Mouse (Mus musculus) midbrain, embryonic 15.5 days (tissue): ENCODE data around the gene Galnt3. TPM values are rescaled to one million over a fixed set of nuclear protein-coding genes. Genes with fewer than 3 reads are reported as not detected.

Experiments
- ATAC-seq: fragments of 200-750 bp; cut with Nextera tagmentation; replicated peaks from 2 replicates; pipeline ENCODE4 v1.8.0; 2017; ENCODE audit warnings: moderate TSS enrichment
- H3K27ac ChIP-seq: fragments of 300-500 bp; sonication (generic); 2 replicates; pipeline ENCODE4 v1.5.1; 2015; ENCODE audit warnings: mild to moderate bottlenecking, inconsistent platforms
- H3K27me3 ChIP-seq: fragments of 300-500 bp; sonication (generic); replicated peaks from 2 replicates; pipeline ENCODE4 v1.6.1; 2015; ENCODE audit warnings: inconsistent platforms
- H3K36me3 ChIP-seq: fragments of 300-500 bp; sonication (generic); replicated peaks from 2 replicates; pipeline ENCODE4 v1.6.1; 2015; ENCODE audit warnings: inconsistent platforms
- H3K4me1 ChIP-seq: fragments of 300-500 bp; sonication (generic); 2 replicates; pipeline ENCODE4 v1.6.1; 2015; ENCODE audit warnings: inconsistent platforms
- H3K4me2 ChIP-seq: fragments of 300-500 bp; sonication (generic); 2 replicates; pipeline ENCODE4 v1.6.1; 2015; ENCODE audit warnings: inconsistent platforms, mild to moderate bottlenecking, moderate library complexity
- H3K4me3 ChIP-seq: fragments of 300-500 bp; sonication (generic); 2 replicates; pipeline ENCODE4 v1.5.1; 2015; ENCODE audit warnings: mild to moderate bottlenecking, inconsistent platforms
- H3K9ac ChIP-seq: fragments of 300-500 bp; sonication (generic); 2 replicates; pipeline ENCODE4 v1.6.1; 2015; ENCODE audit warnings: mild to moderate bottlenecking, inconsistent platforms
- H3K9me3 ChIP-seq: fragments of 300-500 bp; sonication (generic); 2 replicates; pipeline ENCODE4 v1.6.1; 2016; ENCODE audit warnings: inconsistent platforms
- WGBS: fragments of 180-500 bp; shearing (Covaris S2); methylation state at CpG from one replicate; pipeline ENCODE4 v1.1.7; 2015; ENCODE audit warnings: mixed read lengths; 5-methylcytosine and 5-hydroxymethylcytosine counted together
- polyA plus RNA-seq: library from polyadenylated mRNA; unstranded; fragments of >200 nt; fragmentation: Nextera tagmentation; extraction: Ambion mirVana; gene quantifications from 2 replicates; pipeline ENCODE4 v1.2.1, GENCODE M21; 2015

Galnt3 gene
- polyA plus RNA-seq, 1 experiment from 2014 or later, result 1.6 TPM

DNA sequence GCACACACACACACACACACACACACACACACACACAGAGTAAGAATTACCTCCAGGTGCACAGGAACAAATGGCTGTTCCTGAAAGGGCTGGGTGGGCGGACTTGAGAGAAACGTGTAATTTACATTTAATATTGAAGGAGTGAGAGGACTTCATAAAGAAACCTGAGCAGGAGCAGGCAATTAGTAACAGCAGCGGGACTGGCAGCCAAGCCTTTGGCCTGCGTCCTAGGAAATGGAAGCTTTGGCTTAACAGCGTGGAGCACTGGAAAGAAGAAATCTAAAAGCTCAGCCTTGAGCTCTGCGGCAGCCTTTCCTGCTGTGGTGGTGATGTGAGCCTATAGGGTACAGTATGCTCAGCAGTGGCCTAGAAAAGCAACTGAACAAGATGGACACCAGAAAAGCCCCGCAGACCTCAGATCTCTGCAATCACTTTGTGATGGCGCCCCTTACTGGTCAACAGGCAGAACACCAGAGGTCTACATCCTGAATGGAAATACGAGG is 82.8 kb downstream of the Galnt3 start:
- no peak overlapping the region for H3K9ac ChIP-seq
- H3K9me3 ChIP-seq, result no peaks in the 10 kb centered on the region
- ATAC-seq, result peak; percentile 75
- H3K36me3 ChIP-seq, result no peaks in the 10 kb centered on the region
- H3K4me2 ChIP-seq, result peak overlapping the region; percentile 31; the same call in 1 of the 2 replicates
- WGBS, result 49% methylated on average over 9 of the region's 9 CpGs
- peak overlapping the region; percentile 57 for H3K27ac ChIP-seq
- H3K4me1 ChIP-seq, result peaks cover 16% of the 10 kb centered on the region
- no peak overlapping the region for H3K4me3 ChIP-seq
- no peaks in the 10 kb centered on the region for H3K27me3 ChIP-seq

DNA sequence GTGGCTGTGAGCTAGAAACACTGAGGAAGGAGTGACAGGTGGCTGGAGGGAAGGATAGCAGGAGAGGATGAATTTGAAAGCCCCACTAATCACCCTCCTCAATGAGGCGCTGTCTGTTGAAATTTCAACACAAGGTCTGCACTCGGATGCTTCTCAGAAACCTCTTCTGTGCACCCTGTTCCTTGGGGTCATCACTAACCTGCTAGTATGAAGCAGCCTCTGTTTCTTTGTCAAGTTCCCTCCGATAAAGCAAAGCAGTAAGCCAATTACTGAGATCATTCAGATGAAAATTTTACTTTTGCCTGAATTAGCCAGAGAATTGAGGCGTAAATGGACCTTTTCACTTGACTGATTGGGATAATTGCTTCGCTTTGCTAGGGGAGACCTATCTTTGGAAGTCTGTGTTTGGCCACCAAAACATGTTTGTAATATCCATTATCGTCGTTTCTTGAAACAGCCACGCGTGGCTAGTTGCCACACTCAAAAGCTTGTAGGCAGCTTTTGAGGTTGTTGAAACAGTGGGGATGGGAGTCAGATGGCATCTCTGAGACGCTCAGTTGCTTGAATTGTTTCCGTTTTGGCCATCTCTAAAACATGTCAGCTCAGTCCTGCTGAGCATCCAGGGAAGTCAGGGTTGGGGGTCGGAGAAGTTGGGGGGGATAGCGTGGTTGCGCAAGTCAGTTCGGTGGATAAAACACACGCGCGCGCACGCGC is 83.4 kb downstream of the Galnt3 start:
- ATAC-seq, result peak; percentile 37
- no peaks in the 10 kb centered on the region for H3K36me3 ChIP-seq

GRCm38 (mm10) chr2:66040611-66041010 is 84.2 kb downstream of the Galnt3 start:
- Histone ChIP-seq H3K4me1 (peaks cover 16% of the 10 kb centered on the region), H3K27me3 (no peaks in the 10 kb centered on the region), H3K27ac (0 out of 2 replicates have a peak overlapping the region, but pooled peaks have one; percentile 57), H3K4me2 (no peak overlapping the region), H3K36me3 (no peaks in the 10 kb centered on the region), H3K9ac (no peak overlapping the region), H3K4me3 (no peak overlapping the region), H3K9me3 (no peaks in the 10 kb centered on the region)
- ATAC-seq, result no peak

More for the DNA sequence above, 83.4 kb downstream of the Galnt3 start:
- Histone ChIP-seq H3K9ac (no peak overlapping the region), H3K9me3 (no peaks in the 10 kb centered on the region), H3K4me1 (peaks cover 16% of the 10 kb centered on the region), H3K27me3 (no peaks in the 10 kb centered on the region), H3K4me3 (no peak overlapping the region), H3K4me2 (peak overlapping the region; percentile 31; the same call in 1 of the 2 replicates), H3K27ac (peak overlapping the region; percentile 57)
- WGBS, result 51% methylated on average over 21 of the region's 21 CpGs

DNA sequence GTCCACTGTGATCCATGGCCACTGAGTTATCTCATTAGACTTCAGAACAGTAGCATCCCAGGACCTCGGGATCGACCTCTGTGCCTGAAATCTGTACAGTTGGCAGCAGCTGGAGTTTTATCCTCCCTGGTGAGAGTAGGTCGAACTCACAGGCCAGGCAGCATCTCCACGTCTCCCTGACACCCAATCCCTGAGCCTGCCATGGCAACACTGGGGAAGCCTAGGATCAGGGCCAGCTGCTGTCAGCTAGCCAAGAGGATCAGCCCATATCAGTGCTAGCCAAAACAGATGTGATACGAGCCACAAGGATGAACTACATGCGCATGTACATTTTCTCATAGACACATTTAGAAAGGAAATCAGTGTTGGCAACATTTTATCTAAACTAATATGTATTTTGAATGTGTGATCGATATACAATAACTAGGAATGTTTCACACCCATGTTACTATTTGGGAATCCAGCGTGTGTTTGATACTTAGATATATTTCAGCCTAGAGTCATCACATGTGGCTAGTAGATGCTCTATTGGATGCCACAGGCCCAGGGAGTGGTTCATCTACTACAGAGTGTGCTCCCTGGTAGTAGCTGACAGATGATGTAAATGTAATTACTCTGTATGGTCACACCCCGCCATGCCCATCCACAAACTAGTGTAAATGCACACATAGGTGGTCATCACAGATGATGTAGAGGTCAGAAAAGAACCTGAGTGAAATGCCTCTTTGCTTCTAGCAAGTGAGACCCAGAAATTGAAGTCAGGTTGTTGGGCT is 89.7 kb downstream of the Galnt3 start:
- Histone ChIP-seq H3K9me3 (no peaks in the 10 kb centered on the region), H3K27ac (no peak overlapping the region), H3K9ac (no peak overlapping the region), H3K4me3 (no peak overlapping the region), H3K4me2 (no peak overlapping the region), H3K27me3 (no peaks in the 10 kb centered on the region), H3K4me1 (peaks cover 12% of the 10 kb centered on the region; the same call in 1 of the 2 replicates), H3K36me3 (no peaks in the 10 kb centered on the region)
- 58% methylated on average over 9 of the region's 9 CpGs for WGBS
- ATAC-seq, result peak; percentile 80

Other genes with a start within 250 kb of the Galnt3 start
- 11.1 and 12.8 TPM in 2 replicates for gene Ttc21b, start 131.6 kb upstream of the Galnt3 start, polyA plus RNA-seq